Mouse (Mus musculus) kidney, postnatal 0 days (tissue): ENCODE measurements around the gene Prkcg. TPM values are rescaled to one million over a fixed set of nuclear protein-coding genes. Genes with fewer than 3 reads are reported as not detected.

Experiments
- ATAC-seq: fragments of 200-750 bp; cut with Nextera tagmentation; replicated peaks from 2 replicates; pipeline ENCODE4 v1.8.0; 2017; ENCODE audit warnings: low read depth, moderate number of reproducible peaks, moderate TSS enrichment, moderate library complexity; ENCODE audit not compliant: low FRiP score
- DNase-seq: peaks from one replicate; pipeline ENCODE4 v3.0.0-alpha.2; 2016; ENCODE audit warnings: low spot score
- H3K27ac ChIP-seq: fragments of 300-500 bp; sonication (generic); 2 replicates; pipeline ENCODE4 v1.5.1; 2014; ENCODE audit warnings: mild to moderate bottlenecking
- H3K27me3 ChIP-seq: fragments of 300-500 bp; sonication (generic); 2 replicates; pipeline ENCODE4 v1.6.1; 2014; ENCODE audit warnings: low read length, mixed read lengths; ENCODE audit not compliant: insufficient read depth
- H3K36me3 ChIP-seq: fragments of 300-500 bp; sonication (generic); 2 replicates; pipeline ENCODE4 v1.6.1; 2014; ENCODE audit warnings: low read length, mixed read lengths; ENCODE audit not compliant: insufficient read depth
- H3K4me1 ChIP-seq: fragments of 300-500 bp; sonication (generic); replicated peaks from 2 replicates; pipeline ENCODE4 v1.6.1; 2014; ENCODE audit warnings: antibody characterized with exemption, low read length, mixed read lengths; ENCODE audit not compliant: insufficient read depth
- H3K4me2 ChIP-seq: fragments of 300-500 bp; sonication (generic); 2 replicates; pipeline ENCODE4 v1.6.1; 2014; ENCODE audit warnings: mild to moderate bottlenecking, low read length, moderate library complexity, mixed read lengths
- H3K4me3 ChIP-seq: fragments of 300-500 bp; sonication (generic); replicated peaks from 2 replicates; pipeline ENCODE4 v1.5.1; 2014; ENCODE audit warnings: low read depth, low read length
- H3K9ac ChIP-seq: fragments of 300-500 bp; sonication (generic); 2 replicates; pipeline ENCODE4 v1.6.1; 2014; ENCODE audit warnings: low read depth, low read length
- H3K9me3 ChIP-seq: fragments of 300-500 bp; sonication (generic); replicated peaks from 2 replicates; pipeline ENCODE4 v1.6.1; 2016; ENCODE audit warnings: low read length, inconsistent platforms, mixed read lengths
- CTCF ChIP-seq: IDR thresholded peaks from 2 replicates; pipeline ENCODE4 v1.5.1; 2016; ENCODE audit warnings: antibody characterized with exemption, low read depth, mild to moderate bottlenecking, moderate library complexity
- WGBS: fragments of 180-500 bp; shearing (Covaris S2); extraction: QIAGEN DNeasy Blood & Tissue Kit; methylation state at CpG from one replicate; pipeline ENCODE4 v1.1.7; 2014; 5-methylcytosine and 5-hydroxymethylcytosine counted together
- polyA plus RNA-seq: library from polyadenylated mRNA; unstranded; fragments of >200 nt; fragmentation: Nextera tagmentation; extraction: Ambion mirVana; gene quantifications from 2 replicates; pipeline ENCODE4 v1.2.1, GENCODE M21; 2015

Prkcg gene
- polyA plus RNA-seq, 1 experiment from 2014 or later = 0.05 TPM

DNA sequence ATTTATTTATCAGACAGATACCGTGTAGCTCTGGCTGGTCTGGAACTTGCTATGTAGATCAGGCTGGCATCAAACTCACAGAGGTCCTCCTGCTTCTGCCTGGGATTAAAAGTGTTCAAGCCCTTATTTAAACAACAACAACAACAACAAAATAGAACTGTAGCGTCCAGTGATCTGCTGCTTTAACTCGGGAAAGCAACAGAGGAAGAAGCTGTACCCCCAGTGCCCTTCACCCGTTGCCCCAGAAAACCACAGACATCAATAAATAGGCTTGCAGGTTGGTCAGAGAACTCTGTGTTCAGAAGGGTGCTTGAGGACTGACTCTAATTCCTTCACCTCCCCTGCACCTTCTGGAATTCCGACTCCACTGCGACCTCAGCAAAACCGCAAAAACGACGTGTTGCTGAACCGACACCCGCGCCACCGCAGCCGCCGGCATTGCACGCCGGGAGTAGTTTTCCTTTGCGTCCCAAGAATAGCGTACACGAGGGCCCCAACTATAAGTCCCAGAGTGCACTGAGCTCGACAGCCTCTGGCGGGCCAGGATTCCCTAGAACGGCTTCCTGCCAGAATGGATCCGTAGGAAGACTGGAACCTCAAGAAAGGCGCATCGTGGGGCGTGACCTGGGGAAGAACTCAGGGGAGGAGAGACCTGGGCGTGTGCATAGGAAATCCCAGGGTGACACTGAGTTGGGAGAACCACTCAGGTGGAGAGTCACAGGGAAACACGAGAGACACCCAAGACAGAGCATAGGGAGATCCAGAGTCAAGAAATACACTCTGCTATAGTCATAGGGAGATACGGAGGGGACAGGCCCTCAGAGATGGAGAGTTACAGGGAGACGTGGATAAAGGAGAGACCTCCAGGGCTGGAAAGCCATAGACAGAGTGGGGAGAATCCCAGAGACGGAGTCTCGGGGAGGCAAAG is 12.9 kb downstream of the Prkcg start:
- 7% methylated on average over 33 of the region's 33 CpGs for WGBS
- Histone ChIP-seq H3K27me3 (peaks cover 16% of the 10 kb centered on the region), H3K4me3 (peak overlapping the region; percentile 26; the same call in 1 of the 2 replicates), H3K36me3 (peaks cover 13% of the 10 kb centered on the region), H3K4me1 (peaks cover 23% of the 10 kb centered on the region), H3K9me3 (no peaks in the 10 kb centered on the region), H3K27ac (no peak overlapping the region), H3K4me2 (peak overlapping the region; percentile 61), H3K9ac (peak overlapping the region; percentile 28; the same call in 1 of the 2 replicates)
- no peak for TF ChIP-seq CTCF
- DNase-seq (peak; percentile 77), ATAC-seq (0 out of 2 replicates have a peak, but pooled peaks have one; percentile 27)

DNA sequence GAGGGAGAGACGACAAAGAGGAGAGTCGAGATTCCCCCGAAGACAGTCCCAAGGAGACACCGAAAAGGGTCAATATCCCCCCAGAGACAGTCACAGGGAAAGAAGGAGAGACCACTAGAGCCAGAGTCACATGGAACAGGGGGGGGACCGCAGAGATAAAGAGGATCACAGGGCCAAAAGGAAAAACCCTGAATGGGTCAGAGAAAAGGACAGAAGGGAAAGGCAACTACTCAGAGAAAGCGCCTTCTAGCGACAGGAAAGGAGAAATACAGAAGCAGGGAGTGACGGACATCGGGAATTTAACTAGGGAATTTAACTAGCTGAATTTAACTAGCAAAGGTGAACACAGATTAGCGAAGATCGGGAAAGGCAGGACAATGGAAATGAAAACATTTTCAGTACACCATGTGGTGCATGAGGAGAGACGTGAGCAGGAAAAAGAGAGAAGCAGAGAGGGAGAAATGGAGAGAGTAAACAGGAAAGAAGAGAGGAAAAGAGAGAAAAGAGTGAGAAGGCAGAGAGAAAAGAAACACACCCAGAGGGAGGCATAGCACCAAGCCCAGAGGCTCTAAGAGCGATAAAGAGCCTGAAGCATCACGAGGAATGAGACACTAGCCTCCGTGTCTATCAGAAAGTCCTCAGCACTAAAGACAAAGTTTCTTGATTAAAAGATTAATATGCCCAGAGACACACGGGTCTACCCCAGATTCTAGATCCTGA is 13.7 kb downstream of the Prkcg start:
- H3K9me3 ChIP-seq = no peaks in the 10 kb centered on the region
- H3K36me3 ChIP-seq = peaks cover 5% of the 10 kb centered on the region
- WGBS = 3% methylated on average over 16 of the region's 16 CpGs
- ATAC-seq (peak; percentile 15; the same call in 1 of the 2 replicates), DNase-seq (peak; percentile 81)
- 0 out of 2 replicates have a peak overlapping the region, but pooled peaks have one; percentile 28 for H3K9ac ChIP-seq
- peaks cover 23% of the 10 kb centered on the region for H3K4me1 ChIP-seq
- H3K4me2 ChIP-seq = peak overlapping the region; percentile 61
- peak overlapping the region; percentile 28 for H3K4me3 ChIP-seq
- H3K27ac ChIP-seq = no peak overlapping the region
- H3K27me3 ChIP-seq = peaks cover 16% of the 10 kb centered on the region
- TF ChIP-seq CTCF = peak; percentile 63; the same call in 1 of the 2 replicates

- Histone ChIP-seq H3K9me3 (no peaks in the 10 kb centered on the region), H3K27me3 (peaks cover 16% of the 10 kb centered on the region), H3K27ac (no peak overlapping the region), H3K4me3 (peak overlapping the region; percentile 28), H3K36me3 (peaks cover 3% of the 10 kb centered on the region; the same call in 1 of the 2 replicates), H3K4me2 (peak overlapping the region; percentile 61), H3K9ac (peak overlapping the region; percentile 28; the same call in 1 of the 2 replicates), H3K4me1 (peaks cover 23% of the 10 kb centered on the region)
- WGBS = under 1% methylated on average over 28 of the region's 29 CpGs
- DNase-seq (peak; percentile 45), ATAC-seq (peak; percentile 66)
- no peak for TF ChIP-seq CTCF
These were observed 14.3 kb downstream of the Prkcg start for GRCm38 (mm10) chr7:3303276-3303781.

DNA sequence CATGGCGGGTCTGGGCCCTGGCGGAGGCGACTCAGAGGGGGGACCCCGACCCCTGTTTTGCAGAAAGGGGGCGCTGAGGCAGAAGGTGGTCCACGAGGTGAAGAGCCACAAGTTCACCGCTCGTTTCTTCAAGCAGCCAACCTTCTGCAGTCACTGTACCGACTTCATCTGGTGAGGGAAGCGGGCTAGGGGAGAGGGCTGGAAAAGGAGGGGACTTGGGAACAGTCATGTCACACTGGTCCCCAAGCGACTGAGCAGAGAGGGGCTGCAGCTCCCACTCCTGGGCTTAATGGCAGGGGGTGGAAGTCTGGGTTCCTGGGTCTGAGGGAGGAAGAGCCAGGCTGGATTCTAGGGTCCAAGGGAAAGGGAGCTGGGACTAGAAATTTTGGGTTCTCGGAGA is 14.8 kb downstream of the Prkcg start:
- ATAC-seq (no peak), DNase-seq (no peak)
- Histone ChIP-seq H3K4me3 (peak overlapping the region; percentile 28), H3K4me2 (peak overlapping the region; percentile 61), H3K9ac (peak overlapping the region; percentile 28; the same call in 1 of the 2 replicates), H3K9me3 (no peaks in the 10 kb centered on the region), H3K27ac (no peak overlapping the region), H3K27me3 (peaks cover 16% of the 10 kb centered on the region), H3K4me1 (peaks cover 23% of the 10 kb centered on the region), H3K36me3 (peaks cover 3% of the 10 kb centered on the region; the same call in 1 of the 2 replicates)
- TF ChIP-seq CTCF = no peak; the same call in 1 of the 2 replicates
- 4% methylated on average over 12 of the region's 12 CpGs for WGBS

- no peak for TF ChIP-seq CTCF
- no peak overlapping the region for H3K9ac ChIP-seq
- DNase-seq (no peak), ATAC-seq (no peak)
- H3K4me2 ChIP-seq = no peak overlapping the region
- H3K27me3 ChIP-seq = peaks cover 16% of the 10 kb centered on the region
- WGBS = 4% methylated on average over 10 of the region's 10 CpGs
- peaks cover 3% of the 10 kb centered on the region; the same call in 1 of the 2 replicates for H3K36me3 ChIP-seq
- H3K4me1 ChIP-seq = peaks cover 23% of the 10 kb centered on the region
- H3K9me3 ChIP-seq = no peaks in the 10 kb centered on the region
- H3K4me3 ChIP-seq = no peak overlapping the region
- no peak overlapping the region for H3K27ac ChIP-seq
These were observed 15.3 kb downstream of the Prkcg start for GRCm38 (mm10) chr7:3304298-3304697.

DNA sequence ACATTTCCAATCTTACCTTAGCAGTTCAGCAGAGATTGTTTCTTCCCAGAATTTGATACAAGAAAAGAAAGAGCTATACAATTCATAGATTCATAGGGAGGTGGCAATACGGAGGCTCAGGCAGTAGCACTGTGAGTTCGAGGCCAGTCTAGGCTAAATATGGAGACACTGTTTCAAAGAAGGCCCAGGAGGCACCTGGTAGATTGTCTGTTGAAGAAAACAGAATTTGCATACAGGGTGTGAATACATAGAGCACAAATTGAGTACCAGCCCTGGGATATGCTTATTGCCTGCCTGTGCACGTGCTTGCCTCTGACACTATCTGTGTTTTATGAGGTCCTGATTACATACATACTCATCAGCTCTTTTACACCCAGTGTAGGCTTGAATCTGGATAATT is 17.4 kb downstream of the Prkcg start:
- Histone ChIP-seq H3K4me3 (no peak overlapping the region), H3K9ac (no peak overlapping the region), H3K27me3 (peaks cover 16% of the 10 kb centered on the region), H3K4me1 (peaks cover 23% of the 10 kb centered on the region), H3K4me2 (no peak overlapping the region), H3K27ac (no peak overlapping the region), H3K9me3 (no peaks in the 10 kb centered on the region), H3K36me3 (no peaks in the 10 kb centered on the region)
- DNase-seq = no peak
- ATAC-seq = no peak
- no peak for TF ChIP-seq CTCF
- WGBS = 69% methylated on average over 3 of the region's 3 CpGs
